Mouse (Mus musculus) CH12.LX (cell line): ENCODE results near the gene Nid1.
"Not testable (repeated sequence)": the region's sequence is repeated elsewhere in the genome, so short reads cannot be mapped to it uniquely, and the experiment has no call there.

Source experiments
- CTCF ChIP-seq, 2 experiments: IDR thresholded peaks in 1 of 2; conservative IDR thresholded peaks in 1 of 2; 2 replicates each; pipeline ENCODE4 v1.5.1; 2011 to 2012; ENCODE audit warnings: low read depth in 2 of 2, low read length in 2 of 2, improper control_type of control experiment in 1 of 2, inconsistent platforms in 1 of 2, mild to moderate bottlenecking in 1 of 2, moderate library complexity in 1 of 2
- MAX ChIP-seq: IDR thresholded peaks from 2 replicates; pipeline ENCODE4 v1.6.1; 2011; ENCODE audit warnings: low read length, improper control_type of control experiment
- POLR2A ChIP-seq: IDR thresholded peaks from 2 replicates; pipeline ENCODE4 v1.6.1; 2011; ENCODE audit warnings: low read depth, mild to moderate bottlenecking, improper control_type of control experiment, low read length
- ZMIZ1 ChIP-seq: IDR thresholded peaks from 2 replicates; pipeline ENCODE4 v1.6.1; 2012; ENCODE audit warnings: low read depth, mild to moderate bottlenecking, inconsistent platforms, low read length, improper control_type of control experiment

GRCm38 (mm10) chr13:13393228-13394095, 43.9 kb upstream of the Nid1 start, which contains the start of gene Gpr137b:
- not testable (repeated sequence) for TF ChIP-seq POLR2A; CTCF (conservative IDR thresholded peaks at IDR 0.05 in 1 of 2, IDR thresholded peaks at IDR 0.05 in 1 of 2; ENCODE audit: low read depth in 2 of 2, low read length in 2 of 2); ZMIZ1; MAX
